Mouse (Mus musculus): Measurements from ENCODE around the gene Actrt3. TPM values are rescaled to one million over a fixed set of nuclear protein-coding genes. Genes with fewer than 3 reads are reported as not detected.

Actrt3 gene
- polyA plus RNA-seq, 1 experiment from 2014 or later = 0.46 TPM

DNA sequence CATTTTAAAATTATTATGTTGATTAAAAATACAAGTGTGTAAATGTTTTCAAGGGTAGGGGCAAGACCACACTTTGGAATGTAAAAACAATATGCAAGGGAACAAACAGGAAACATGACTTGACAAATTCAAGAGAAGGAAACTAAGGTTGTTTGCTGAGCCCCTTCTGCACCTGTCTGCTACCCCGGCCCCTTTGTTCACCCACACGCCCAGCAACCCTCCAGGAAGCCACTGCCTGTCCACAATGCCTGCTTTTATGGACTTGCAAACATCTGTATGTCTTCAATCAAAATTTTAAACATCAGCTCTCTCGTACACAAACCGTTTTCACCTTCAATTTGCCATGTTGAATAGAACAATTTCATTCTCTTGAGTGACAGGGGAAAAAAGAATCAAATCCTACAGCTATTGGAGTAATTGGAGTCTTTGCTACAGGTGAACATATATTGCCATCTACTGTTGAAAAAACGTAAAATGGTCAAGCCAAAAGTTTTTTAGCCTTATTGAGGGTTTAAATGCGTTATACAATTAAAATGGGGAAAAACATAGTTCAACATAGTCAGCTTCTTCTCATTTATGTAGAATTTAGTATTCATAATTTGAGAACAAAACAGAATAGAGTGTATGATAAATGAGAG lies 38.9 kb downstream of the Actrt3 start:
- no peaks in the 10 kb centered on the region for H3K9me3 ChIP-seq
- no peak overlapping the region for H3K27ac ChIP-seq
- no peaks in the 10 kb centered on the region for H3K27me3 ChIP-seq (replicated peaks)
- H3K4me3 ChIP-seq (replicated peaks) = no peak overlapping the region
- no peak for ATAC-seq (ENCODE audit: insufficient read depth, low FRiP score, low read depth)
- no peaks in the 10 kb centered on the region for H3K4me1 ChIP-seq
- H3K9ac ChIP-seq = no peak overlapping the region
- no peaks in the 10 kb centered on the region for H3K36me3 ChIP-seq
- H3K4me2 ChIP-seq = no peak overlapping the region
- 41% methylated on average over 6 of the region's 6 CpGs for WGBS

GRCm38 (mm10) chr3:30553741-30554140 lies 46.0 kb downstream of the Actrt3 start:
- no peak for ATAC-seq (ENCODE audit: insufficient read depth, low FRiP score, low read depth)
- Histone ChIP-seq H3K36me3 (no peaks in the 10 kb centered on the region), H3K4me3 (replicated peaks) (no peak overlapping the region), H3K9me3 (no peaks in the 10 kb centered on the region), H3K4me1 (no peaks in the 10 kb centered on the region), H3K4me2 (no peak overlapping the region), H3K9ac (no peak overlapping the region), H3K27ac (no peak overlapping the region), H3K27me3 (replicated peaks) (no peaks in the 10 kb centered on the region)
- WGBS = 71% methylated on average over 6 of the region's 6 CpGs

DNA sequence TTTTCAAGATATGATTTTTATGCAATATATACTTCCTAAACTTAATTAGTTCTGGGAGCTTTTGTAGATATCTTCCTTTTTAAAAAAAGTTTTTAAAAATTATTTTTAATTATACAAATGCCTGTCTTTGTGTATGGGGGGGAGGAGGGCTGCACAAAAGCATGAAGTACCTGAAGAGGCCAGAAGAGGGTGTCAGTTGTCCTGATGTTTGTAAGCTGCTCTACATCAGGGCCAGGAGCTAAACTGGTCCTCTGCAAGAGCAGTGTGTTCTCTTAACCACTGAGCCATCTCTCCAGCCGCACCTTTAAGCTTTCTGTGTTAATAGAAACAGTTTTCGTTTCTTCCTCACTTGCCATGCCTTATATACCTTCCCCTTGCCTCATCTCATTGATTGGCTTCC lies 49.5 kb downstream of the Actrt3 start:
- WGBS = 53% methylated on average over 2 of the region's 2 CpGs
- ATAC-seq (ENCODE audit: insufficient read depth, low FRiP score, low read depth) = no peak
- Histone ChIP-seq H3K36me3 (no peaks in the 10 kb centered on the region), H3K9me3 (no peaks in the 10 kb centered on the region), H3K27me3 (replicated peaks) (no peaks in the 10 kb centered on the region), H3K9ac (no peak overlapping the region), H3K4me2 (no peak overlapping the region), H3K4me3 (replicated peaks) (no peak overlapping the region), H3K4me1 (peaks cover 9% of the 10 kb centered on the region; the same call in 1 of the 2 replicates), H3K27ac (no peak overlapping the region)

- ATAC-seq (ENCODE audit: insufficient read depth, low FRiP score, low read depth) = no peak
These were observed 50.8 kb downstream of the Actrt3 start for GRCm38 (mm10) chr3:30548928-30549327.

DNA sequence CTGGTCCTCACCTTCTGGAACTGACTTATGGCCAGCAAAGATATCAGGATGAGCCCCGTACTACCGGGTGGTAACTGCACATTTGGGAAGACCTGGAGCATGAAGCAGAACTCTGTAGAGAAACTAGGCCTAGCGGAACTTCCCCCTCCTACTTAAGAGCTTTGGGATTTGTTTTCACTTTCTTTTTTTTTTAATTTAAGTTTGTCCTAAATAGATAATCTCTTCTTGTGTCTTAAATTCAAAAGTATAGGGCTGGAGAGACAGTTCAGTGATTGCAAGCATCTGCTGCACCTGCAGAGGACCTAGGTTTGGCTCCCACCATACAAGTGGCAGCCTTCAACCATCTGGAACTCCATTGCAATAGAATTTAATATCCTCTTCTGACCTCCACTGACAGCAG lies 51.8 kb downstream of the Actrt3 start, which contains the start of gene Mecom:
TSS of gene Mecom (minus strand) at position 101 of the 400 bp plus-strand sequence.
- Histone ChIP-seq H3K9ac (no peak within 1 kb of the TSS), H3K4me2 (peak within 1 kb of the TSS; percentile 9; the same call in 1 of the 2 replicates), H3K27me3 (replicated peaks) (no peaks in the 10 kb centered on the region), H3K9me3 (no peaks in the 10 kb centered on the region), H3K27ac (no peak within 1 kb of the TSS), H3K4me1 (peaks cover 9% of the 10 kb centered on the region; the same call in 1 of the 2 replicates), H3K36me3 (no peaks in the 10 kb centered on the region), H3K4me3 (replicated peaks) (no peak within 1 kb of the TSS)
- WGBS = 85% methylated on average over 3 of the region's 3 CpGs
- ATAC-seq (ENCODE audit: insufficient read depth, low FRiP score, low read depth) = no peak

More at GRCm38 (mm10) chr3:30548928-30549327, 50.8 kb downstream of the Actrt3 start:
- Histone ChIP-seq H3K9ac (no peak overlapping the region), H3K36me3 (no peaks in the 10 kb centered on the region), H3K4me1 (peaks cover 9% of the 10 kb centered on the region; the same call in 1 of the 2 replicates), H3K27me3 (replicated peaks) (no peaks in the 10 kb centered on the region), H3K9me3 (no peaks in the 10 kb centered on the region), H3K4me2 (no peak overlapping the region), H3K4me3 (replicated peaks) (no peak overlapping the region), H3K27ac (no peak overlapping the region)
- WGBS = 49% methylated on average over 7 of the region's 7 CpGs

Other genes with a start within 250 kb of the Actrt3 start
- 46.4 and 53.0 TPM in 2 replicates for gene Mecom, start 51.9 kb downstream of the Actrt3 start, polyA plus RNA-seq (2015; fragmentation: Nextera tagmentation; extraction: Ambion mirVana)
- 23.8 and 25.8 TPM in 2 replicates for gene Mynn, start 2.1 kb upstream of the Actrt3 start, polyA plus RNA-seq (2015; fragmentation: Nextera tagmentation; extraction: Ambion mirVana)
- 0.06 TPM in 1 of 2 replicates, not detected in the other for gene Lrriq4, start 44.6 kb upstream of the Actrt3 start, polyA plus RNA-seq (2015; fragmentation: Nextera tagmentation; extraction: Ambion mirVana)
- gene Lrrc34, start 47.9 kb upstream of the Actrt3 start, polyA plus RNA-seq (2015; fragmentation: Nextera tagmentation; extraction: Ambion mirVana) = 0.58 and 0.75 TPM in 2 replicates
- 1.5 and 3.6 TPM in 2 replicates for gene Lrrc31, start 99.9 kb upstream of the Actrt3 start, polyA plus RNA-seq (2015; fragmentation: Nextera tagmentation; extraction: Ambion mirVana)
- gene Samd7, start 146.4 kb upstream of the Actrt3 start, polyA plus RNA-seq (2015; fragmentation: Nextera tagmentation; extraction: Ambion mirVana) = not detected in 2 replicates
- 78.6 and 86.7 TPM in 2 replicates for gene Sec62, start 192.9 kb upstream of the Actrt3 start, polyA plus RNA-seq (2015; fragmentation: Nextera tagmentation; extraction: Ambion mirVana)

All from stomach, embryonic 15.5 days (tissue).